Mouse (Mus musculus) heart, postnatal 0 days (tissue): ENCODE data around the gene Rpl26.

Source experiments
- CTCF ChIP-seq: IDR thresholded peaks from 2 replicates; pipeline ENCODE4 v1.5.1; 2016; ENCODE audit warnings: antibody characterized with exemption, control low read depth, low read depth
- EP300 ChIP-seq: IDR thresholded peaks from 2 replicates; pipeline ENCODE4 v1.6.1; 2016; ENCODE audit warnings: antibody characterized with exemption, low read depth

DNA sequence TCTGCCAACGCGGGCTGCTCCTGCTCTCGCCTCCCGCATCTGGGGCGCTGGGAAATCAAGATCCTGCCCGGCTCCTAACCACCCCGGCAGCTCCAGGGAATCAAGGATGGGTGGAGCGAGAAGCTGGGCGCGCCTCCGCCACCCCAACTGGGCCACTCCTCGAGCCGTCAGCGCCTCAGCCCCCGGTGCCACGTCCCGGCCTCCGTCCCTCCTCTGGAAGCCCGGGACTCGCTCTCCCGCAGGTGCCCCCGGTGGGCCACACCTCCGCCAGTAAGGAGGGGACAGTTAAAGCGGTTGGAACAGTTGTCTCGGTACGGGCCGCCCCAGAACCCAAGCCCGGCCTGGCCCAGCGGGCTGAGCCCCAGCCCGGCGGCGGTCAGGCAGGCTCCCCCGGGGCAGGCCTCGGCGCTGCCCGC, 48.9 kb upstream of the Rpl26 start:
- TF ChIP-seq CTCF (no peak), EP300 (no peak)
